Mouse (Mus musculus): ENCODE results near the gene Cer1.
A peak's percentile ranks its signal among the peaks of the same experiment; 100 is the strongest.

Cer1 gene

DNA sequence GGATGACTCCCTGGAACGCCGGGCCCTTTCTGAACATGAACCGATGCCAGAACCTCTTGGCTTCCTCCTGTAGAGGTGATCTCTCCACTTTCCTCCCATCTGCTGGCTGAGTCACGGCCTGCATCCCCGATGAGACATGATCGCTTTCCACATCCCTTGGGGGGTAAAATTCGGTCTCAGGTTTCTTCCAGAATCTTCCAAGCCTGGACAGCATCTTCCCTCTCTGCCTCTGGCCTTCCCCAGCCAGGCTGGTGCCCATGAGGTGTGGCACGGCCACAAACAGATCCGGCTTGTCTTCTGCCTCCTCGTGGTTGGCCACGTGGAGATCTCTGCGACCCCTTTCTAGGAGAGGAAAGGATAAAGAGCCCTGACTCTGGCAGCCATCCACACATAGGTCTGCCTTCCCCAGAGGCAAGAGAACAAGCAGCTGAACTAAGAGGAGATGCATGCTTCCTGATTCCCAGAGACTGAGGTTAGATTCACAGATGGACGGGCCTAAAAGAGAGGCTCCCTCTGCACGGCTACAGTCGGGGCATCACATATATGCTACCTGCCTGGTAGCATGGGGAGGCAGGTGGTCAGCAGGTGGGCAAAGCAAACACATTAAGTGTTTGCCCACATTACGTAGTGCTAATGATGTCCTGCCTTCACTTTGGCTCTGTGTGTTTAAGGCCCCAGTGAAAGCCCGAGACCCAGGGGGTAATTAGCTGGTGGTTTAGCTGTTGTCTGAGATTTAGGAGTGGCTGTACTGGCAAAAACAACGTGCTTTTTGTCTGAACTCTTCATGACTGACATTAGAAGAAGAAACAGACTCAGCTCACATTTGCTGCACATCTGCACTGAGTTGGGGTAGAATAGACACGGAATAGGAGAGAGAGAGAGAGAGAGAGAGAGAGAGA, at the start of gene Cer1:
Cer1 (minus strand) TSS at position 513 of the 899 bp plus-strand sequence.
- no peak for DNase-seq (ENCODE audit: extremely low read depth, low read depth, low spot score)

DNA sequence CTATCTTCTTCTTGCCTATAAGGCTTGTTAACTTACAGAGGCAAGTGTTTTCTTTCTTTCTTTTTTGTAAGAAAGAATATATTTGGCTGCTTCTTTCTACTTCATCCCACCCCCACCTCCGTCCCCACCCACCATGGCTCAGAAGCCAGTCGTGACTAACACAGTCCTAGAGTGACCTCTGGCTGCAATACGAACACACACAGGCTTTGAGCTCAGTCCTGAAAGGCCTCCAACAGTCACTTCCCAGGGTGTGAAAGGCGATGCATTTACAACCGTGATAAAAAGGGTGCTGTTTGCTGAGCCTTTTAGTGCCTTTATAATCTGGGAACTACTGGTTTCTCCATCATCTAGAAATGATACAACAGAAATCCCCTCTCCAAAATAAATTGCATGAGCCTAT, 49.4 kb upstream of the Cer1 start:
- DNase-seq (ENCODE audit: extremely low read depth, low read depth, low spot score), result no peak

DNA sequence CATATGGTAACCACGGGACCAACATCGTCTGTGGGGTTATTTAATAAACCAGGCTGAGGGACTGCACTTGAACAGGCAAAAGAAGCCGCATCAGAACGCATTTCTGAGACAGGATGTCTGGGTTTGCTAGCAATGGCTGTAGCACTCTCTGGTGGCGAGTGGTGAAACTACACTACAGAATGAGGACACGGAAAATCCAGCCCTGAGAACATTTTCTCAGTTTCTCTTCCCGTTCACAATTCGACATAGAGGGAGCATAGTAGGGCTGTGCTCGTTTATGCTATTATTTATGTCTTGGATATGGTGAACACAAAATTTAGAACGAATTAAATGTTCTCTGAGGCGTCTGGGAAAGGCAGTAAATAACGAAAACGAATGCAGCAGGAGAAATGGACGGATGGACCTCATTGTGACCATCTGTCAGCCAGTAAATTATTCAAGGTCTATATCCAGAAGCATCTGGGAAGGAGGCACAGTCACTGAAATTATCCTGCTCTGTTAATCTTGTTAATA, 48.8 kb upstream of the Cer1 start:
- DNase-seq (ENCODE audit: extremely low read depth, low read depth, low spot score), result no peak

DNA sequence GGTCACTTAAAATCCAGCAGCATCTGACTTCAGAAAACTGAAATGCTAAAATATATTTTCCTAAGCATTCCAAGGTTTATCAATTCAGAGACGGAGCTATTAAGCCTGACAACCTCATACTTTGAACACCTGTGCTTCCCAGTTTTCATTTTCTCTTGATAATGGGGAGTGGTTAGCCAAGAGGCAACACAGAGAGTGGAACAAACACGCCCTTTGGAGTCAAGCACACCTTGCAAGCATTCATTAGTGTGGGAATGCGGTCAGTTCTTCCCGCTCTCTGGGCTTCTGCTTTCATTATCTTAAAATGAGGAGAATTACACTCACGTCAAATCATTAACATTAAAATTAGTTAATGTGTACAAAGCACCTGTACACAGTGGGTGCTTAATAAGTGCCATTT, 45.1 kb upstream of the Cer1 start:
- DNase-seq (ENCODE audit: extremely low read depth, low read depth, low spot score), result no peak

DNA sequence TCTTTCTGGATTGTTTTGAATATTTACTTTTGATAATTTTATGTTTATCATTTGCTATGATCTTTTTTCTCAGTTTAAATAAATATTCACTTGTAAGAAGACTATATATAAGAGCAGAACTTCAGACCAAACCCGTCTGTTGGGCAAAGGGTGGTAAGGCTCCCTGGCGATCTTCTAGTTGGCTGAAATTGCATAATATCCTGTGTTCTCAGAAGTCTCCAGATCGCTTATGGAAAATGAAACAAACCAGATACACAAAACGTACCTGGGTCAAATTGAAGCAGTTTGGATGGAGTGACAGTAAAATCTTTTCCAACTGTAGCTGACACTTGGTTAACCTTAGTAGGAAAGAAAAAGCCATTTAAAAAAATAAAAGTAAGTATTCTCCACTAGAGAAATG, 37.0 kb upstream of the Cer1 start:
- no peak for DNase-seq (ENCODE audit: extremely low read depth, low read depth, low spot score)

DNA sequence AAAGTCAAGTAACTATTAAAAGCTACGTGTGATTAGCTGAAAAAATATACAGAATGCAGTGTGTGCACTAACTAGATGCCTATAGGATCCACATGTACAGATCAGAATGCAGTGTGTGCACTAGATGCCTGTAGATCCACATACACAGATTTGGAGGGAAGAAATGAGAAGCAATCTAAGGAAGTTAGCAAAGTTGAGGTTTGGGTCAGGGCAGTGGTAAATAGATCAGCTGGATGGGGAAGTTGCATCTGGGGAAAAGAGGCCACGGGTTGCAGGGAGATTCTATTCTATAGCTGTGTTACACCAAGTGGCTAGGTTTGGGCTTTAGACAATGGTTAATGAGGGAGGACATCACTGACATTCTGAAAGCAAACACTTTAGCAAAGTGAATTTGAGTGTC, 33.7 kb upstream of the Cer1 start:
- DNase-seq (ENCODE audit: extremely low read depth, low read depth, low spot score), result no peak

DNA sequence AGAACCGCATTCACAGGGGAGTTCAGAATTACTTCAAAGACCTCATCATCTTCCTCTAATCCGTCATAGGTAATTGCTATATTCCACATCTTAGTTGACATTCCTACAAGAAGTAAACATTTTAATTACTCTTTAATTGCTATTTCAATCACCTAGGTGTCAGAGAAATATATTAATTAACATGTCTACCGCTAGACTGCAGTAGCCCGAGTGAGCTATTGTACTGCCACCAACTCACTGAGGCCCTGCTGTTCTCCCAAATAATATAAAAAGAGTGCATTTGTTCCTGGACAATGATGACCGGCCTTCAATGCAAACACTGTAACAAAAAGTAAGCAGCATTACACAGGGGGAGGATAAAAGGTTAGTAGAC, 31.7 kb upstream of the Cer1 start:
- no peak for DNase-seq (ENCODE audit: extremely low read depth, low read depth, low spot score)

DNA sequence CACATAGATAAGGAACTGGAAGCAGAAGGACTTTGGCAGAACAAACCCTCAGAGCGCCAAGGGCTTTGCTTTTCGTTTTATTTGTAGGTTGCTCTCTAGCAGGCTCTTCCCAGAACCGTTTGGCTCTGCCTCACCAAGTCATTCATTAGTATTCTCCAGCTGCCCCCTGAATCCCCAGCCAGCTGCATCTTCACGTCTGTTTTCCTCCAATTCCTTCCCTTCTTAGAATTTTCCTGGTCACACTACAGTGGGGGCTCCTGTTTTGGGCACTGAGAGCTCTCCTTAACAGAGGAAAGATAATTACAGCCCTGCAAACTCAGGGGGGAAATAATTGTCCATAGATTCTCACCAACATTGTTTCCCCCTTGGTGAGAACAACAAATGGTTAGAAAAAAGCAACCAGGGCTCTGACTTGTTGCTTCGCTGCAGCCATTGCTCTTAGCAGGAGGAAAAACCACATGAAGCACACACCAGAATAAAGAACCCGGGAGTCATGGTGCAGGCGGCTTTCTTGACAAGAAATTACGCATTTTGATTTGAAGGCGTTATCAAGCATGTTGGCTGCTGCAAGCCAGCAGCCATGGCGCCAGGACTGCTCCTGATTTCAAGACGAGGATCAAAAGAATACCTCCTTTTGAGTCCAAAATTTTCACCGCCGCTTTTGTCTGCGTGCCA, 31.2 kb upstream of the Cer1 start:
- DNase-seq (ENCODE audit: extremely low read depth, low read depth, low spot score), result no peak

DNA sequence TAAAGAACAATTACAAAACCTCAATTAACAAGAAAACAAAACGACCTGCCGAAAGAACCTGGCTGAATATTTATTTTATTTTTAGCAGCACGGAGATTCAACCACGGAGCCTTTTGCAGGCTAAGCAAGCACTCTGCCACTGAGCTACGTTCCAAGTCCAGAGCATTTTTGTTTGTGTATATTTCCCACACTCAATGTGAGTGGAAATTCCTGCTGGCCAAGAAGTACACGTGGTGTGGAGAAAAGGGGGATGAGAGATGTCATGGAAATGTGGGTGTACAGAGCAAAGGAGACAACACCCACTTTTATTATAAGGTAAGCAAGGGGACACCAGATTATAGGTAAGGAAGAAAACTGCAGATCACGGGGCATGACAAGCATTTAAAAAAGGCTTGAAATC, 30.6 kb upstream of the Cer1 start:
- no peak for DNase-seq (ENCODE audit: extremely low read depth, low read depth, low spot score)

DNA sequence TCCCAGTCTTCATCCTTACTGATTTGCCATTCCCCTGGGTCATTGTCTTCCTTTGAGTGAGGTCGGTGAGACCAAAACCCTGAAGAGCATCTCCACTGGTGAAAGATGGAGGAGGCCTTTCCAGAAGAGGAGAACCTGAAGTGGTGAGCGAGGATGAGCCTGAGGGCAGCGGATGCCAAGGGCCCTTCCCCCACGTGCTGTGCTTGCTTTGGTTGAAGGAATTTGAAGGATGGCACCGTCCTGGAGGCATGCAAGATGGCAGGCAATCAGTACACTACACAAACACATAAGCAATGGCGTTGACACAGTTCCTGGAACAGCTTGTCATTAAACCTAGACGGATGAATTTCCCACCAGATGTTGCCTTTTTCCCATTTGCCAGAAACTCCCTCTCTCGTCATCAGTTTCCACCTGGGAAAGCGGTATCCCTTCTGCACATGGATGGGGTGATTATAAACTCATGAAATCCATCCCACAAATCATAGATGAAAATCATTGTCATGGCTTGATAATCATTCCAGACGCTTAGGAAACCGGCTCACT, 29.7 kb upstream of the Cer1 start:
- DNase-seq (ENCODE audit: extremely low read depth, low read depth, low spot score), result no peak

DNA sequence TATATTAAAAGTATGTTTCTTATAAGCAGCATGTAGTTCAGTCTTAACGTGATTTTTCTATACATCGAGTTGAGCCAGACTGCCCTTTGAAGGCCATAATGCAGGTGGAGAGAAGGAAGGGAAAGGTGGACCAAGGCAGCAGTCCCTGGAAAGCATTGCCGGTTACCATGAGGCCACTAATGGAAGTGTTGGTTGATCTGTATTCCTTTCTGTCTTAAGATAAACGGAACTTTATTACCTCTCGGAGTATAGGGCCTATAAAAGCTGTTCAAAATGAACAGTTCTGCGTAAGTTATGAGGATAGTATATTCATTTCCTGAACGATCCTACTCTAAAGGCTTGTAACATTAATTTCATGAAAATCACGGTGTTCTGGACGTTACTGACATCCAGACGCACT, 10.3 kb upstream of the Cer1 start:
- DNase-seq (ENCODE audit: extremely low read depth, low read depth, low spot score), result no peak

DNA sequence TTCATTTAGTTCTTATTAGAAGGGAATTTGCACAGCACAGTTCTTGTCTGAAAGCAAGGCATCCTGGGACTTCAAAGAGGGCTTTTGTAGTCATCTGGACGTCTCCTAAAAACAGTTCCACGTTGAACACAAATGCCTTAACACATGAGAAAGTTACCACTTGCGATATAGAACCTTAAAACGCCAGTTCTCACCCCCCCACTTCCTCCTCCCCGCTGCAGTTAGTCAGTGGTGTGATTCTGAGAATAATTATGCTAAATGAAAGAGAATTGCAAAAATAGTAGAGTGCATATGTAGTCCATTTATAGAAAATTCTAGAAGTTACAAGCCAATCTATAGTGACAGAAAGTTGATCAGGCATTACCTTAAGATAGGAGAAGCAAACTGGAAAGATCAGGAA, 7.3 kb upstream of the Cer1 start:
- no peak for DNase-seq (ENCODE audit: extremely low read depth, low read depth, low spot score)

DNA sequence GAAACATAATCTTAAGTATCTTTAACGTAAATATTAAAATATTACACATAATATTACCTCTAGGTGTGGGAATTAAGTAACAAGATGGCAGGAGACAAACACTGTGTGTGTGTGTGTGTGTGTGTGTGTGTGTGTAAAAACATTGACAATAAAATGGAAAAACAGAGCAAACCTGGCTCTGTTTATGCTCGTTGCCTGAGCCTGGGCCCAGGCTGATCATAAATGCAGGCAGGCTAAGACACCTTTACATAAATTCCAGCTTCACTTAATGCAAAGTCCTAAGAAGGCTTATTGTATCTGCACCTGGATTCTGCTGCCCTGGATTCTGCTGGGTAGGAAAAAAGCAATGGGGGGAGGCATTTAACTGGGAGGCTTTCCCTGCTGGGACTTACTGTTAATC, 6.6 kb upstream of the Cer1 start:
- DNase-seq (ENCODE audit: extremely low read depth, low read depth, low spot score), result no peak

DNA sequence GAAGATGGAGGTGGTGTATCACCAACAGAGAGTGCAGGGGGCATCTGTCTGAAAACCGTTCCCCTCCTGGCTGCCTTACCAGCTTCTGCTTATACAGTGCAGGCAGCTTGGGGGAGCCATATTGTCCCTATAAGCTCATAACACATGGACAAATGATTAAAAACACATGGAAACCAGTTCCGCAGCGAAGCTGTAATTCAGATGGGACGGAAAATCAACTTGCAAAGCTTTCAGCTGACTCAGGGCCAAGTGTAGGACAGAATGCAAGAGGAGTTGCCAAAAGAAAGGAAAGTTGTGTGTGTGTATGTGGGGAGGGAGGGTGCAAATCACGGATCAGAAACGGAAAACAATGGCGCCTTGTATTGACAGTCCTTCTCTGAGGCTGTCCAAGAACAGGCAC, 6.1 kb upstream of the Cer1 start:
- DNase-seq (ENCODE audit: extremely low read depth, low read depth, low spot score), result no peak

DNA sequence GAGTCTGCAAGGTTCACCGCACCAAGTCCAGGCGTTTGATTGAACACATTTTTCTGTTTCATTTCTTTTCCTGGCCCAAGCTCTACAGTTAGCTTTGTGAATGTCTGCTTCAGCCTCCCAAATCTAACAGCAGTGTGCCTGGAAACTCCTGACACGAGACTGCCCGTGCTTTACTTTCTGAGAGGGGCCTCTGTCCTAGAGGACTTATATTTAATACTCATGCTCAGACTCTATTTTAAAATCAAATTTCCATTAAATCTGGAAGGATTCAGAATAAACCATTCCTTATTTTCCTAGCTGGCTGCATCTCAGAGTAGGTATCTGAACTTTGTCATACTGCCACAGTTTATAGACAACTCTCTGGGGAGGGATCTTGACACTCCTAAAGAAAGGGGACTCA, 5.6 kb upstream of the Cer1 start:
- DNase-seq (ENCODE audit: extremely low read depth, low read depth, low spot score), result no peak

DNA sequence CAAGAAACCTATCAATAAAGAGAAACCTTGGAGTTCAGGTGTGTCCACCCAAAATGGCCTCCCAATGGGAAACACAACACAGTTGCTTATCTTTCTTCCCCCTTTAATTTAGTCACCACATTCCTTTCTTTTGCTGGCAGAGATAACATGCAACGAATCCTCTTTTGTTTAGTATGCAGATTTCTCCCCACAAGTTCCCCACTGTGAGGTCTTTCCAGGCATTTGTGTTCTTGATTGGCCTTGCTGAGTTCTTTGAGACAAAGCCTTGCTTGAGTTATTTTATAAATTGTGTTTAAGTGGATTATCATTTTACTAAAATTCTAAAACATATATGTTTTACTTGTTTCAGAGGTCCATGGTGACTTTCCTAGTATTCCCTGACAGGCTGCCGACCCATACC, 1.2 kb upstream of the Cer1 start:
- DNase-seq (ENCODE audit: extremely low read depth, low read depth, low spot score), result no peak

DNA sequence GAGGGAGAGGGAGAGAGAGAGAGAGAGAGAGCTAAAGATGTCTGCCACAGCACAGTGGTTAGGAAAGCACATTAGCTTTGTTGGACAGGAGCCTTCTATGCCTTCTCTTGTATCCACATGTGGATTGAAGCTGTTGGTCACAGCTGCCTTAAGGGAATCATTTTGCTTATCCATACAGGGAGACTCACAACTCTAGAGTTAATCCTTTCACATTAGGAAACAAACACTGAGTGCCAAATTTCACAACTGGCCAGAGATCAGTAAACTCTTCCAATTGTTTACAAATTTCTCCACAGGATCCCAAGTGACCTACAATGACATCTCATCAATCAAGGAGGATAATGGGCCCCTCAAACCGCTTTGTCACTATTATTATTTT, 576 bp upstream of the Cer1 start:
- peak; percentile 18 for DNase-seq (ENCODE audit: extremely low read depth, low read depth, low spot score)

DNA sequence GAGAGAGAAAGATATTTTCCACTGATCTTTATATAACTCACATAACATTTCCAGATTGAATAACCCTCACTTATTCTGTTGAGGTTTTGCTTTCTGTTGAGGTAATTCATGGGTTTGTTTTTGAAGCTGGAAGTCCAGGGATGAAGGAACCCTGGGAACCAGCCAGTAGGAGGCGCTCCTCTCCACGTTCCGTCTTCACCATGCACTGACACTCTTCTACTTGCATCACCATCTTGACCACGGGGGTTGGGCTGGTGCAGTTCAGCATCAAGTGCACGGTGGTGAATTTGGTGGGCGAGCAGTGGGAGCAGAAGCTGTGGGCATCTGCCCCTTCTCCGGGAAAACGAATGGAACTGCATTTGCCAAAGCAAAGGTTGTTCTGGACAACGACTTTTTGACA, 2.4 kb downstream of the Cer1 start:
- no peak for DNase-seq (ENCODE audit: extremely low read depth, low read depth, low spot score)

DNA sequence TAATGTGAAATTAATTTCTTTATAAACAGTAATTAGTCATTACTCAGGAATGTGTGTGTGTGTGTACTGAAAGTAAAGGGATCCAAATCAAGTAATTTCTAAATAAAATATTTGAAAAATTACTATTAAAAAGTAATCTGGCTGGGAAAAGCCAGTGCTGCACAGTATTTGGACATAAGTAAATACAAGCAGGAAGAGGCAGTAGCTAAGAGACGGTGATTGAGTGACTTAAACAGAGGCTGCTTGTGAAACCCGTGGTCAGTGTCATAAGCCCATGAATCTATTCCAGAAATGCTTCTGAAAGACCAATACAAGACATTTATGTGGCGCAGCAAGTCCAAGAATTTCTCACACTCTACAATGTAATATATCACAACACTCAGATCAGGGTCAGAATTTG, 3.6 kb downstream of the Cer1 start:
- DNase-seq (ENCODE audit: extremely low read depth, low read depth, low spot score), result no peak

DNA sequence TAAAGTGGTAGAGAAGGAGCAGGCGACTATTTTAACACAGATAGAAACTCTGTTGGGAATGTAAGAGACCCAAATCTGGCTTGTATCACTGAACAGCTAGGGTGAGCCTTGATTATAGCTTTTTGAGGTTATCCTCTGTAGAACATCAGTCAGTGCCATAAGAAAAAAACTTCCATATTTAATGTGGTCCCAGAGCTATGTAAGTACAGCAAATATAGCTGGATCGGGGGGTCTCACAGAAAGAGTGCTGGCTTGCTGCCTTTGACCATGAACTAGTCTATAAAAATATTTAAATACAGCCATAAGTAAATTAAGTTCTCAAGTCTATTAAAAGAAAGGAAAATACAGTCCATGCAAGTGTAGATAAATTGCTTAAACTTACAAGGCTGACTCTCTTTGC, 4.7 kb downstream of the Cer1 start:
- no peak for DNase-seq (ENCODE audit: extremely low read depth, low read depth, low spot score)

DNA sequence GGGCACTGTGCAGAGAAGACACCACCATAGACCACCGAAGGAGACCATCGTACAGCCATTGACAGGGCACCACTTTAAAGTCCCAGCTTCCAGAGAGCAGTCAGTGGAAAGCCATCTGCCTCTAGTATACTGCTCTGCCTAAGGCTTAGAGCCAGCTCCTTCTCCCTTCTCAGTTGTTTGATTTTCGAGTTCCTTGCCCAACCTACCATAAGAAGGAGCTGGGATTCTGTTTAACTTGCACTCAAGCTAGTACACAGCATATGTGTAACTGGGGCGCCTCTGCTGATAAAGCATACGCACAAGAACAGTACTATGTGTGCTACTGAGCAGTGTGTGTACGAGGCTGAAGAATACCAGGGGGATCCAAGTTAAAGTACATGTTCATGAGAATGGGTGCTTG, 5.8 kb downstream of the Cer1 start:
- no peak for DNase-seq (ENCODE audit: extremely low read depth, low read depth, low spot score)

DNA sequence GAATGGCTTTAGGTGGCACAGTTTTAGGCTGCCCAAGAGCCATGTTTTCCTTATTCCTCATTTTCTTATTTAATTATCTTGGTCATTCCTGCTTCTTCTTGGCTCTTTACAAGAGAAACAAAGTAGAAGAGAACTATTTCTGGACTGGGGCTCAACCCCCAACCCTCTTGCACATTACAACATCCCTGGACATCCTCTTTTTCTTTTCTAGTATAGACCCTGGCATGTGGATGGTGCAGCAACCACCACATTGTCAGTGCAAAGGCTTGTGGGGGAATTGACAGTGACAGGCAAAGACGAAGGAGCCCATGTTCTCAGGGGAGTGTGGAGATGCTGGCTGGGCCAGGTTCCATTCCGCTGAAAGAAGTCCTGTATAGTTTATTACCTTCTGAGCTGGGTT, 8.3 kb downstream of the Cer1 start:
- DNase-seq (ENCODE audit: extremely low read depth, low read depth, low spot score), result no peak
